Mouse (Mus musculus) testis, postnatal 10 days (tissue): Measurements from ENCODE around the gene Nudt14.

Source experiments
- DNase-seq: peaks from one replicate; pipeline ENCODE4 v3.0.0; 2021; ENCODE audit warnings: low spot score

Gene Nudt14

GRCm38 (mm10) chr12:112950040-112950760 is 8.3 kb upstream of the Nudt14 start:
- peak; percentile 89 for DNase-seq

DNA sequence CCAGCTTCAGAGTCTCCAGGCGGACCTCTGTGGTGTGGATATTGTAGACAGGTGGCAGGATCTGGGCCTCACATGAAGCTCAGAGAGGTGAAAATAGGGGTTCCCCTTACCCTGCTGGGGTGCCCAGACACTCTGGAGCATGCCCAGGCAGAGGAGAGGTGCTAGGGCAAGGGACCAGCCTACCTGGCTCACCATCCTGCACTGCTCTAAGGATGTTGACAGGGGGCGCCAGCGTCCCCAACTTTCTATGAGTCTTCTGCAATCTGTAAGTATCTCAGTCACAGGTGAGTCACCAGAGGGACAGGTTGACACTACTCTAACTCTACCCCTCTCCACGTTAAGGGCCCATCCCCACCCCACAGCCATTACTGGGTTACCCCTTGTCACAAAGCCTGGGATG is 5.4 kb upstream of the Nudt14 start:
- DNase-seq = no peak

GRCm38 (mm10) chr12:112943669-112944068 is 1.7 kb upstream of the Nudt14 start:
- no peak for DNase-seq

DNA sequence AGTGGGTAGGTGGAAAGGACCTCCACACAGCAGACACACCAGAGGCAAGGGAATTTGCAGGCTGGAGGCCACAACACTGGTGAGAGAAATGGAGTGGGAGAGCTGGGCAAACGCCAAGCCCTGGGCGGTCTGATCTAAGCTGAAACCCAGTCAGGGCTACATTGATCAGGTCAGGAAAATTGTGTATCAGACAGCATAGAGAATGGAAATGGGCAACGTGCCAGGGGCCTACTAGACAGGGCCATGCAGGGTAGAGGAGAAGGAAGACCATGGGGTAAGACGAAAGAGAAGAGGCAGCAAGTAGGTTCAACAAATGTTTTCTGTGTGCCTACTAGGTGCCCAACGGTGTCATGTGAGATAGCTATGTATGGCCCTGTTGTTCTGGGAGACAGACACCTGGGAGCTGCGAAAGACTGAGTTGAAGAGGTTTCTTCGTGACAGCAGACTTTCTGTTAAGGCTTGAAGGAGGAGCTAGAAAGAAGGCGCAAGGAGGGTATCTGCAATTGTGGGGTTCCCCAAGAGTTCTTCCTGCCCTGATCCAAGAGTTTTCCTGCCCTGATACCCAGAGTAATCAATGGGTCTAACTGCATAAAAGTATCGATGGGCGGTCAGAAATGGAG is 658 bp downstream of the Nudt14 start:
- DNase-seq = peak; percentile 77

DNA sequence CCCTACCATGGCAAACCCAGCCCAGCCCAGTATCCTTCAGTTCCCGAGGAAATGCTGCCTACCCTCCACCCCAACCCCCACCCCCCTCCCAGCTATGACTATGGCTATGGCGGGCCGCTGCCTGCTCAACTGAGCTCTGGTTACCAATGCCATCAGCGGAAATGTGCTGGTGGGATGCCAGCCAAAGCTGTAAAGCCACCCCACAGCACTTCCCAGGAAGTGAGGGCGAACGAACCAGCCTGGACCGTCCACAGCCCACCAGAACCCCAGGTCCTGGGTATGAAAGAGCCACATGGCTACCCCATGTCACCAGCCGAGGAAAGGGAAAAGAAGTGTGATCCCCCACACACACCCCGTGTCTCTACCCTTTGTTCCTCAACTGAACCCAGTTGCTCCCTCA is 1.2 kb downstream of the Nudt14 start:
- DNase-seq = no peak

GRCm38 (mm10) chr12:112940238-112940637 is 1.7 kb downstream of the Nudt14 start:
- no peak for DNase-seq

DNA sequence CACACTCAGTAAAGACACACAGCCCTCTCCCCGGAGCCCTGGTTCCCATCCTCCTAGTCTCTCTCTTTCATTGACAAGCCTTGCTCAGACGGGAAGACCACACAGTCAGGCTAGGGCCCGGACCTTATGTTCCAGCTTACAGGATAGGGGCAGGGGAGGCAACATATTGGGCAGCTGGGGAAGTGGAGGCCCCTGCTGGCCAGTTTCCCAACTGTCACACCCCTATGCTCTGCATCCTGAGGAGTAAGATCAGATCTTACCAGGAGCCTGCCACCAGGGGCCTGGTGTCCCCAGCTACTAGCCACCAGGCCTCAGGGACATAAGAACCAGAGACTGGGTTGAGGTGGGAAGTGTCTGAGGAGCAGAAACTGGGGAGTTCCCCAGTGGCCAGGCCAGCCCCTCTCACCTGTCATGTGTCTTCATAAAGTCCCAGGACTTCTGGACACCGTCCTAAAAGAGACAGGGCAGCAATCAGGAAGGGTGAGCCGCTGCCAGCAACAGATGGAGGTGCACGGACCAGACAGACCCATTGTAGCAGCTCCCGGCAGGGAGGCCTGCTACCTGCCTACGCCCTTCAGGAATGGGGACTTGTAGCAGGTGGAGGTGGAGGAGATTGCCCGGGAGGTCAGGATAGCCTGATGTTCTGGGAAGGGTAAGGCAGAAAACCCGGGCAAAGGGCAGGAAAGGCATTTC is 2.9 kb downstream of the Nudt14 start:
- DNase-seq = no peak

GRCm38 (mm10) chr12:112938366-112938765 is 3.6 kb downstream of the Nudt14 start:
- DNase-seq = no peak

GRCm38 (mm10) chr12:112937906-112938305 is 4.0 kb downstream of the Nudt14 start:
- DNase-seq = no peak

GRCm38 (mm10) chr12:112932647-112933046 is 9.3 kb downstream of the Nudt14 start:
- DNase-seq = no peak

DNA sequence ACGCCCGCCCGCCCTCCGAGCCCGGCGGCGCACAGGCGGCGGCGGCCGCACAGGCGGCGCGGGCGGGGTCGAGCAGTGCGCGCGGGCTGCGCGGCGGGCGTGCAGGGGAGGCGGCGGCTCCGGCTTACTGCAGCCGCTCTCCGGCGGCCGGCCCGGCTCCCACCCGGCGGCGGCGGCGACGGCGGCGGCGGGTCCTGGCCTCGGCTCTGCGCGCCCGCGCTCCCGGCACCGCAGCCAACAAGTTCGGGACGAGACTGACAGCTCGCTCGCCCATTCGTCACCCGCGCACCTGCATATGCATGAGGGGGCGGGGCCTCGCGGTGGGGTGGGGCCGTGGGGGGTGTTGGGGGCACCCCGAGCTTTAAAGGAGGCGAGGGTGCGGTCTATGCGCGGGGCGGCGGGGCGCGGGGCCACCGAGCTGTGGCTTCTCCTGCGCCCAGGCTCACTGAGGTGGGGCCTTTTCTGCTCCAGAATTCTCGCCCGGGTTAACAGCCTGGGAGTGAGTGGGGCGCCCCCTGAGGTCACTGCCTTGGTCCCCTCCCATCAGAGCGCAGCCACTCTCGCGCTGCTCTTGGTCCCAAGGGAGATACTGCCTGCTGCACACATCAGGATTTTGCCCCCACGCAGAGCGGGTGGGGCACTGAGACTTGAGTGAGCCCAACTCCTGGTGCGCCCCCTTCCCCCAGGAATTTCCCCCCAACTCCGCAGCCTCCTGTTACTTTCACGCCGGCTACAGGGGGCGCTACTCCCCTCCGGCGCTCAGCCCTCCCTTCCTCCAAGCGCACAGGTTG is 12.2 kb downstream of the Nudt14 start, which contains the start of gene Jag2:
Gene Jag2 (minus strand): TSS at position 215 of the 791 bp plus-strand sequence.
- peak; percentile 65 for DNase-seq

GRCm38 (mm10) chr12:112928401-112929241 is 13.3 kb downstream of the Nudt14 start:
- peak; percentile 56 for DNase-seq

DNA sequence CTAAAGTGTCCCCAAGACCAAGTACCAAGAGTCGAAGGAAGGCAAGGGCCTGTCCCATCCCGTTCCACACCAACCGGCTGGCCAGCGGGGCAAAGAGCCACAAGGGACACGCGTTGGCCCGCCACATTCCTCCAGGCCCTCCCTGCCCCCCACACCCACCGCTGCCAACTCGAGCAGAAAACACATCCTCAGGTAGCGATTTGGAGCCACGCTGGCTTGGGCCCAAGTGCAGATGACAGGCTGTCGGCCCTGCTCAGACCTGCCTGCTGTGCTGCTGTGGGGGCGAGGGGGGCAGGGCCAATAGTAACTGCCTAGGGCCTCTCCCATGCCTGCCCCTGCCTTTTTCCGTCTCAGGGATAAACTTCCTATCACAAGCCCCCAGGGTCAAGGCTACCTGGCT is 14.7 kb downstream of the Nudt14 start:
- peak; percentile 62 for DNase-seq

- no peak for DNase-seq
These were observed 16.0 kb downstream of the Nudt14 start for GRCm38 (mm10) chr12:112925950-112926349.

- DNase-seq = no peak
These were observed 19.4 kb downstream of the Nudt14 start for GRCm38 (mm10) chr12:112922541-112922940.

DNA sequence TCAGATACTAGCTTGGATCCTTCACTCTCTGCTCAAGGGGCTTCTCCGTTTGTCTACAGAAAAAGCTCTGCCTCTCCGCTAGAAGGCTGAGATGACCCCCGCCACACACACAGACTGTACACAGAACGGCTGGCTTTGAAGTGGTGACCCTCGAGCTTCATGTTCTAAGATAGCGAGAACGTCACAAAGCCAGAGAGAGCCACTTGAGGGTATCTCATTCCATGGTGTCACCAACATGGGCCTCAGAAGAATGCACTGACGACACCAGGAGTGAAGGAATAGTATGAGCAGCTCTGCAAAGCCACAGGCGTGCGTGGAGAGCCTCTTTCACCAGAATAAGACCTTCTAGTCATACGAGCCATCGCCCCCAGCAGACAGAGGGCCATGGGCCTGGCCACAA is 20.4 kb downstream of the Nudt14 start:
- DNase-seq = no peak

DNA sequence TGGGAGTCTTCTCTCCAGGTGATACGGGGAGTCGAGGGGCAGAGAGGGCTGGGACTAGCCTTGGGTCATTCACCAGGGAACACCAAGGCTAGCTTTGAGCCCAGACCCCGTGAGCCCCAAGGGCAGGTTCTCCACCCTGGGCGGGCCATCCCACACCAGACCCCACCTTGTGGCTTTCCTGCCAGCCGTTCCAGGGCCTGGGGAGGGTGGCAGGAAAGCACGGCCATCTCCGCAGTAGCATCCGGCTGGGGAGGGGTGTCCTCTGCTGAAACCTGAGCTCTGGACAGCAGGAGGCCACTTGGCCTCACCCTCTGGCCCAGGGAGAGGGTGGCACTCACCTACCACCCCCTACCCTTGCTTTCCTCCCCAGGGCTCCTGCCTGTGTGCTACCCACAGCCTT is 24.0 kb downstream of the Nudt14 start:
- no peak for DNase-seq

GRCm38 (mm10) chr12:112917486-112917885 is 24.4 kb downstream of the Nudt14 start:
- no peak for DNase-seq

DNA sequence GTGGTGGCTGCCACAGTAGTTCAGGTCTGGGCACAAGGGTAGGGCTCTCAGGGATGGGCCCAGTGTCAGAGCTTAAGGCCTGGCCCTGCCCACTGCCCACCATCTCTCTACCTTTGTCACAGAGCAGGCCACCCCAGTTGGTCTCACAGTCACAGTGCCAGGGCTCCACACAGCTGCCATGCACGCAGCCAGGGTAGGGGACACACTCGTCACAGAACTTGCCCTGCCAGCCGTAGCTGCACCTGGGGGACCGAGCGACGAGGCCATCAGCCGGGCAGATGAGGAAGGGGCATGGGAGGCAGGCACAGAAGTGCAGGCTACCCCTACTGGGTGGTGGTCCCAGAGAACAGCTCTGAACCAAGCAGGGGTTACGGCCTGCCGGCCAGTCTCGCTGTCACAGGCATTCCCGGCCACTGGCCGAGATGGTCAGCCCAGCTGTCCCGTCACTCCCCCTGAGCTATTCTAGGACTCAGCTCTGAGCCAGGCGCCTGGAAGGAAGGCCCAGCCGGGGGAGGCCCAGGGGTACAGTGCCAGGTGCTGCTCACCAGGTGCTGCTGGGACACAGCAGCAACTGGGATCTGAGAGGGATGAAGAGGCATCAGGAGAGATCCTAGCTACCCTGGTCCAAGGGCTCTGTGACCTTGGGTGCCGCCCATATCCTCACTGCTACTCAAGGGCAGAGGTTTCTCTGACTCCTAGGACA is 25.1 kb downstream of the Nudt14 start:
- no peak for DNase-seq

DNA sequence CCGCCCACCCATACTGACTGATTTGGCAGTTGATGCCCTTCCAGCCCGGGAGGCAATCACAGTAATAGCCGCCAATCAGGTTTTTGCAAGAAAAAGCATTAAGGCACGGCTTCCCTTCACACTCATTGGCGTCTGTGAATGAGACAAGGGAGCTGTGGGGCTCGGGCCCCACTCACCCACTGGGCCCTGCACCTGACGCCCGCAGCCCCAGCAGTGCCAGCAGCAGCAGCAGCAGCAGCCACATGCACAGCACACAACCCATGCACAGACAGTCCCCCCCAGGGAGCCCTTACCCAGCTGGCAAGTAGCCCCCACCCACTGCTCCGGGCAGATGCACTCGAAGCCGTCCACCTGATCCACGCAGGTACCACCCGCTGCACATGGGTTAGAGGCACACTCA is 26.3 kb downstream of the Nudt14 start:
- DNase-seq = no peak

GRCm38 (mm10) chr12:112914527-112914926 is 27.4 kb downstream of the Nudt14 start:
- no peak for DNase-seq
